Mouse (Mus musculus): ENCODE results near the gene Gpr156. TPM values are rescaled to one million over a fixed set of nuclear protein-coding genes. Genes with fewer than 3 reads are reported as not detected.

Gpr156 gene
- polyA plus RNA-seq, 1 experiment from 2014 or later = 0.55 TPM

DNA sequence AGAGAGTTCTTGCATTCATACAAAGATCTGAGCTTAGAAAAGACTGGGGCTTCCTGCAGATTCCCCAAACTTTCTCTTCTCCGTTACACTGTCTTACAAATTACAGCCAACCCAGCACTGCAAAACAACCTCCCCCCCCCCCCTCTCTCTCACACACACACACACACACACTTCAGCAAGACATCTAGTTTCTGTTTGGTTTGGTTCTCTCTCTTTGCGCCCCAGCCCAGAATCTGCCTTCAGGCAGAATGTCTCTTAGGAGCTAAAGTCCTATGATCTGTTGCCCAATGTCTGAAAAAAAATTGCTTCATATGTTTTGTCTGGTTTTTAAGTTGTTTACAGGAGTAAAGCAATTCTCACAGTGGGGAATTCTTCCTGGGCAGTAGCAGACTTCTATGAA, 27.4 kb downstream of the Gpr156 start:
- TF ChIP-seq CTCF (IDR thresholded peaks at IDR 0.05; ENCODE audit: low read depth) = no peak
- Histone ChIP-seq H3K9ac (ENCODE audit: low read depth, low read length) (no peak overlapping the region), H3K4me1 (replicated peaks; ENCODE audit: insufficient read depth, low read length) (no peaks in the 10 kb centered on the region), H3K27ac (no peak overlapping the region), H3K4me2 (ENCODE audit: low read length) (no peak overlapping the region), H3K36me3 (ENCODE audit: insufficient read depth, low read length) (no peaks in the 10 kb centered on the region), H3K4me3 (replicated peaks; ENCODE audit: low read depth, low read length) (no peak overlapping the region), H3K27me3 (ENCODE audit: insufficient read depth, low read length) (no peaks in the 10 kb centered on the region), H3K9me3 (replicated peaks; ENCODE audit: low read length) (no peaks in the 10 kb centered on the region)
- DNase-seq (ENCODE audit: low spot score) (peak; percentile 57), ATAC-seq (replicated peaks; ENCODE audit: low FRiP score, low read depth) (no peak)
- 52% methylated on average over 2 of the region's 2 CpGs for WGBS

DNA sequence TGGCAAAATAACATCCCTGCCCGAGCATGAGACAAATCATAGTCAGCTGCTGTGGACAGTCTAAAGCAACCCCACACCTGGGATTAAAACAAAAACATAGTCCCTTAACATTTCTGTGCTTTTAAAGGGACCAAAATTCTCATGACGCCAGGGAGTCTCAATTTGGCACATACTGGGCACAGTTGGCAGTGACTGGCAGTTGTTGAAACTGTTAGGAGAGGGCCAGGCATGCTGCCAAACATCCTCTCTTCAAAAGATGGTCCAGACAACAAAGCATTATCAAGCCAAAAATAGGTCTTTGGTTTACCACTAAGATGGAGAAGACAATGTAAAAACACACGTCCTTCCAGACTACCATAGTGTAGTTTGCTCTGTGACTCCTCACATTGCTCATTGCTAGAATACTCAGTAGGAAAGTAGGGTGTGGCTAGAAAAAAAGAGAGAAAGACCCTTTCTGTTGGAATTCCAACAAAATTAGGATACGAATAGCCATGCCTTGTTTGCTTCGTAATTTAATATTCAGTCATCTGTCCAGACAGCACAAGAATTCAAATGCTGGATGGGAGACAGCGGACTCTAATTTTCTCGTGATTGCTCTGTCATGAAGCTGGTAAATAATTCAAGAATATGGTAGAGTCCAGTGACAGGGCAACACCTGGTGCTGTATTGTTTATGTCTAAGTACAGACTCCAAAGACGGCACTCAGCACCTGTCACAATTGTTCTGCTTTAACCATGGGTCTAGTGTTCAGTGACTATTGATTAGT, 28.9 kb downstream of the Gpr156 start:
- 68% methylated on average over 8 of the region's 8 CpGs for WGBS
- TF ChIP-seq CTCF (IDR thresholded peaks at IDR 0.05; ENCODE audit: low read depth) = no peak
- H3K4me1 ChIP-seq (replicated peaks; ENCODE audit: insufficient read depth, low read length) = no peaks in the 10 kb centered on the region
- H3K27ac ChIP-seq = no peak overlapping the region
- no peaks in the 10 kb centered on the region for H3K27me3 ChIP-seq (ENCODE audit: insufficient read depth, low read length)
- no peaks in the 10 kb centered on the region for H3K9me3 ChIP-seq (replicated peaks; ENCODE audit: low read length)
- DNase-seq (ENCODE audit: low spot score) (no peak), ATAC-seq (replicated peaks; ENCODE audit: low FRiP score, low read depth) (no peak)
- no peak overlapping the region for H3K4me2 ChIP-seq (ENCODE audit: low read length)
- H3K4me3 ChIP-seq (replicated peaks; ENCODE audit: low read depth, low read length) = no peak overlapping the region
- H3K9ac ChIP-seq (ENCODE audit: low read depth, low read length) = no peak overlapping the region
- H3K36me3 ChIP-seq (ENCODE audit: insufficient read depth, low read length) = no peaks in the 10 kb centered on the region

DNA sequence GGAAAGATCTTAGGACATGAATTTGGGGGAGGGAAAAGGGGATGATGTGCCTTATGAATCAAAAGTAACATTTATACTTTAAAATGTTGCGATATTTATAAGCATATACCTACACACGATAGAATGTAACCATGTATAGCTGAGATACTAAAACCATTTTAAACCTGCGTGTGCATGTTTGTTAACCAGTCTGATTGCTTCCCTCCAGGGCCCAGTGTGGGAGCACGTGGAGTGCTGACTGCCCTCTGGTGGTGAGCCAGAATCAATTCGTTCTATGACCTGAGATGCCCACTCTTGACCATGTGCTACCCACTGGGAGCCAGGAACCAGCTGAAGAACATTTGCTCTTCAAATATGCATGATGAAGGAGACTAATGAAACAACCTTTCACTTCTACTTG, 30.9 kb downstream of the Gpr156 start:
- H3K4me1 ChIP-seq (replicated peaks; ENCODE audit: insufficient read depth, low read length) = no peaks in the 10 kb centered on the region
- no peak overlapping the region for H3K4me2 ChIP-seq (ENCODE audit: low read length)
- H3K9me3 ChIP-seq (replicated peaks; ENCODE audit: low read length) = no peaks in the 10 kb centered on the region
- H3K36me3 ChIP-seq (ENCODE audit: insufficient read depth, low read length) = no peaks in the 10 kb centered on the region
- no peak overlapping the region for H3K4me3 ChIP-seq (replicated peaks; ENCODE audit: low read depth, low read length)
- ATAC-seq (replicated peaks; ENCODE audit: low FRiP score, low read depth) = peak; percentile 61; the same call in 1 of the 2 replicates
- 38% methylated on average over 5 of the region's 5 CpGs for WGBS
- no peak overlapping the region for H3K9ac ChIP-seq (ENCODE audit: low read depth, low read length)
- H3K27ac ChIP-seq = no peak overlapping the region
- H3K27me3 ChIP-seq (ENCODE audit: insufficient read depth, low read length) = no peaks in the 10 kb centered on the region
- TF ChIP-seq CTCF (IDR thresholded peaks at IDR 0.05; ENCODE audit: low read depth) = peak; percentile 92
- peak; percentile 82 for DNase-seq (ENCODE audit: low spot score)

DNA sequence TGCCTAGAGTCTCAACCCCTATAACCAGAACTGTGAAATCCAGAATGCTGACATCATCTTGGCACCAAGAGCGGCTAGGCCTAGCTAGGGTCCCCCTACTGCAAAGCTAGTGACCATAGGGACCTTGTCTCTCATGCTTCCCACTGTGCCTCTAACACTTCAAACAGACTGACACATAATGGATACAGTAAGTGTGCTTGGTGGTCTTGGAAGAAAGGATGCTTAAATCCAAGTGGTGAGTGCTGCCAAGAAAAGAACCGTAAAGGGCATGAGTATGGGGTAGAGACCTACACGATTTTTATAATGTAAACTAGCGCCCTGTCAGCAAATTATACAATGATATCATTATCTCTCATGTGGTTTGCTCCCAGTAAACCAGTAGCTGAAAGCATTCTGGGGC, 32.1 kb downstream of the Gpr156 start:
- WGBS = 92% methylated on average over 4 of the region's 4 CpGs
- no peak overlapping the region for H3K9ac ChIP-seq (ENCODE audit: low read depth, low read length)
- no peaks in the 10 kb centered on the region for H3K36me3 ChIP-seq (ENCODE audit: insufficient read depth, low read length)
- H3K4me2 ChIP-seq (ENCODE audit: low read length) = no peak overlapping the region
- H3K27me3 ChIP-seq (ENCODE audit: insufficient read depth, low read length) = no peaks in the 10 kb centered on the region
- no peaks in the 10 kb centered on the region for H3K9me3 ChIP-seq (replicated peaks; ENCODE audit: low read length)
- no peak for TF ChIP-seq CTCF (IDR thresholded peaks at IDR 0.05; ENCODE audit: low read depth)
- no peak for ATAC-seq (replicated peaks; ENCODE audit: low FRiP score, low read depth)
- no peak overlapping the region for H3K27ac ChIP-seq
- no peaks in the 10 kb centered on the region for H3K4me1 ChIP-seq (replicated peaks; ENCODE audit: insufficient read depth, low read length)
- DNase-seq (ENCODE audit: low spot score) = no peak
- H3K4me3 ChIP-seq (replicated peaks; ENCODE audit: low read depth, low read length) = no peak overlapping the region

DNA sequence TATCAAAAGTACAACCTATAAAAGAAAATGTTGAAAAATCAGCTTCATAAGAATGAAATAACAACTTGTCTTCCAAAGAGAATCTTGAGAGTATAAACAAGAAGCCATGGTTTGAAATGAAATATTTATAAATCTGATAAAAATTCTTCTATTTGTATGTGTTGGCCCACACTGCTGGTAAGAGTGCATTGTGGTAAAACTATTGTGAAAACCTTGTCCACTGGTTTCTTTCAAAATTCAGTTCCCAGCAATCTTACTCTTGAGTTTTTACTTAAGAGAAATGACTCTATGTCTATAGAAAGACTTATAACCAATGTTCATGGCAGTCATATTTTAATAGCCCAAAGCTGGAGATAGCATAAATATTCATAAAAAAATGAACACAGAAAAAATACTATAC, 34.9 kb downstream of the Gpr156 start:
- no peak overlapping the region for H3K4me3 ChIP-seq (replicated peaks; ENCODE audit: low read depth, low read length)
- H3K36me3 ChIP-seq (ENCODE audit: insufficient read depth, low read length) = no peaks in the 10 kb centered on the region
- H3K27ac ChIP-seq = no peak overlapping the region
- H3K27me3 ChIP-seq (ENCODE audit: insufficient read depth, low read length) = no peaks in the 10 kb centered on the region
- no peak for DNase-seq (ENCODE audit: low spot score)
- ATAC-seq (replicated peaks; ENCODE audit: low FRiP score, low read depth) = no peak
- no peak overlapping the region for H3K4me2 ChIP-seq (ENCODE audit: low read length)
- no peaks in the 10 kb centered on the region; the same call in 1 of the 2 replicates for H3K4me1 ChIP-seq (replicated peaks; ENCODE audit: insufficient read depth, low read length)
- H3K9me3 ChIP-seq (replicated peaks; ENCODE audit: low read length) = no peaks in the 10 kb centered on the region
- no peak overlapping the region for H3K9ac ChIP-seq (ENCODE audit: low read depth, low read length)
- TF ChIP-seq CTCF (IDR thresholded peaks at IDR 0.05; ENCODE audit: low read depth) = no peak

DNA sequence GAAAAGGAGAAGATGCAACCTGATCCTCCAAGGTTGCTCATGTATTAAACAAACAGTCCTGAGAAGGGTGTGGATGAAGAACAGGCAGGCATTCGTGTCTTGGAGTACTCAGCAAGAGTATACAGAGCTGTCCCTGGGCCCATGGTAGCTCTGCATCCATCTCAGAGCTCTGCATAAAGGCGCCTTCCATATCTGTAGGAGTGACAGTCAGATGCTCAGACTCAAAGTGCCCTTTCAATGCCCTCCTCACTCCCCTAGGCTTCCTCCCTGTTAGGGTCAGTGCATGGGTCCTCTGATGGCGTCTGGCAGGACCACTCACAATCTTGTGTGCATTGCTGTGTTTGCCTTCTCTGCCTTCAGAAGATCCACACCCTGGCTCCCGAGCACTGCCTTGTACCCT, 36.9 kb downstream of the Gpr156 start:
- Histone ChIP-seq H3K4me1 (replicated peaks; ENCODE audit: insufficient read depth, low read length) (no peaks in the 10 kb centered on the region; the same call in 1 of the 2 replicates), H3K36me3 (ENCODE audit: insufficient read depth, low read length) (no peaks in the 10 kb centered on the region), H3K4me3 (replicated peaks; ENCODE audit: low read depth, low read length) (no peak overlapping the region), H3K27ac (no peak overlapping the region), H3K27me3 (ENCODE audit: insufficient read depth, low read length) (no peaks in the 10 kb centered on the region), H3K9me3 (replicated peaks; ENCODE audit: low read length) (no peaks in the 10 kb centered on the region), H3K9ac (ENCODE audit: low read depth, low read length) (no peak overlapping the region), H3K4me2 (ENCODE audit: low read length) (no peak overlapping the region)
- ATAC-seq (replicated peaks; ENCODE audit: low FRiP score, low read depth) (no peak), DNase-seq (ENCODE audit: low spot score) (no peak)
- 42% methylated on average over 4 of the region's 4 CpGs for WGBS
- no peak for TF ChIP-seq CTCF (IDR thresholded peaks at IDR 0.05; ENCODE audit: low read depth)

Data from kidney, postnatal 0 days (tissue).